Comparison of ENCODE assay signal across 29 mouse cellular contexts in genomic region chr6:74604916-74605315, GRCm38 (mm10).
"Had no signal": no experiment of that assay in that cellular context is flagged by ENCODE, and none has a peak within 500 bp of the region (broad histone marks: within the 10 kb centered on the region; RNA-seq: fewer than 3 reads in every experiment).

No protein-coding gene starts in this region.

- H3K9me3 ChIP-seq: limb, embryonic 10.5 days; limb, embryonic 12.5 days; limb, embryonic 13.5 days; limb, embryonic 15.5 days; liver, embryonic 12.5 days; liver, embryonic 13.5 days; liver, embryonic 15.5 days; lung, embryonic 15.5 days; megakaryocyte, embryonic 14.5 days; midbrain, embryonic 10.5 days; midbrain, embryonic 12.5 days; midbrain, embryonic 13.5 days; midbrain, embryonic 15.5 days had no signal

- H3K27me3 ChIP-seq: limb, embryonic 12.5 days; limb, embryonic 13.5 days; limb, embryonic 15.5 days; liver, embryonic 12.5 days; liver, embryonic 13.5 days; liver, embryonic 15.5 days; lung, embryonic 15.5 days; megakaryocyte, embryonic 14.5 days; midbrain, embryonic 12.5 days; midbrain, embryonic 13.5 days; midbrain, embryonic 15.5 days had no signal

- H3K9ac ChIP-seq: limb, embryonic 12.5 days; limb, embryonic 13.5 days; limb, embryonic 15.5 days; liver, embryonic 12.5 days; liver, embryonic 13.5 days; liver, embryonic 14.5 days; liver, embryonic 15.5 days; liver, postnatal 0 days; lung, embryonic 14.5 days; lung, embryonic 15.5 days; midbrain, embryonic 12.5 days; midbrain, embryonic 13.5 days; midbrain, embryonic 15.5 days had no signal

- H3K4me3 ChIP-seq: limb, embryonic 10.5 days; limb, embryonic 12.5 days; limb, embryonic 13.5 days; limb, embryonic 15.5 days; liver, embryonic 12.5 days; liver, embryonic 13.5 days; liver, embryonic 15.5 days; lung, embryonic 15.5 days; megakaryocyte, embryonic 14.5 days; midbrain, embryonic 10.5 days; midbrain, embryonic 12.5 days; midbrain, embryonic 13.5 days; midbrain, embryonic 15.5 days; myocyte had no signal

- H3K27ac ChIP-seq: limb, embryonic 10.5 days; limb, embryonic 12.5 days; limb, embryonic 13.5 days; limb, embryonic 15.5 days; liver, embryonic 12.5 days; liver, embryonic 13.5 days; liver, embryonic 14.5 days; liver, embryonic 15.5 days; lung, embryonic 15.5 days; macrophage; midbrain, embryonic 10.5 days; midbrain, embryonic 12.5 days; midbrain, embryonic 13.5 days; midbrain, embryonic 15.5 days had no signal

- ATAC-seq: liver, embryonic 12.5 days; liver, postnatal 0 days; lung, postnatal 0 days; midbrain, embryonic 13.5 days; midbrain, embryonic 15.5 days; midbrain, embryonic 16.5 days had no signal

- DNase-seq: left cerebral cortex, postnatal 4 days; liver; liver, embryonic 13.5 days; liver, postnatal 0 days; lung, adult 18-20 months; lung, adult 2 months; lung, embryonic 14.5 days; lung, postnatal 10 days; lung, postnatal 14 days; lung, postnatal 36 days; lung, postnatal 4 days; midbrain, embryonic 14.5 days had no signal

- H3K4me1 ChIP-seq: limb, embryonic 10.5 days; limb, embryonic 12.5 days; limb, embryonic 13.5 days; limb, embryonic 15.5 days; liver, embryonic 12.5 days; liver, embryonic 13.5 days; liver, embryonic 15.5 days; lung, embryonic 15.5 days; megakaryocyte, embryonic 14.5 days; midbrain, embryonic 10.5 days; midbrain, embryonic 12.5 days; midbrain, embryonic 13.5 days; midbrain, embryonic 15.5 days had no signal

- H3K36me3 ChIP-seq: limb, embryonic 10.5 days; limb, embryonic 12.5 days; limb, embryonic 13.5 days; limb, embryonic 15.5 days; liver, embryonic 12.5 days; liver, embryonic 13.5 days; liver, embryonic 15.5 days; lung, embryonic 15.5 days; midbrain, embryonic 10.5 days; midbrain, embryonic 12.5 days; midbrain, embryonic 13.5 days; midbrain, embryonic 15.5 days had no signal
